Mouse (Mus musculus): ENCODE results near the gene Polr3a.

Polr3a gene

GRCm38 (mm10) chr14:24486773-24487227 lies at the start of gene Polr3a, which contains the start of gene Rps24:
Gene Polr3a, minus strand, starts transcription at chr14:24487058.
Gene Rps24, plus strand, starts transcription at chr14:24487125.
- DNase-seq (ENCODE audit: low spot score in 2 of 2), result peak; percentile 82 to 92

- DNase-seq (ENCODE audit: low spot score in 2 of 2), result no peak
These were observed 48.1 kb upstream of the Polr3a start for GRCm38 (mm10) chr14:24534865-24535545.

GRCm38 (mm10) chr14:24530228-24530627 lies 43.4 kb upstream of the Polr3a start:
- no peak for DNase-seq (ENCODE audit: low spot score in 2 of 2)

DNA sequence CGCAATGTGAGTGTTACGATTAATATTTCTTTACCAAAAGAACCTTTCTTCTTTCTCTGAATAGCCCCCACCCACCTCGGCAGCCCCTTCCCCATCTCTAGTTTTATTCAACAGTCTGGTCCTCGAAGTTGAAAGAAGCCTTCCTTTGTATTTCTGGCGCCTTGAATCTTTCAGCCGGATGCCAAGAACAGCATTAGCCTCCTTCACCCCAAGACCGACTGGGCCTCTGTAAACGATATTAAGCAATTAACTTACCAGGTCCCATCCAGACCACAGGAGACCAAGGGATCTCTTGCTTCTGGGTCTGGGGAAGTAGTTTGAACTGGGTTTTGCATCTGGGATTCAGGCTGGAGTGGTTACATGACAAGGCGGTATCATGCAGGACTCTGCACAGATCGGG lies 39.6 kb upstream of the Polr3a start:
- DNase-seq (ENCODE audit: low spot score in 2 of 2), result no peak

- no peak for DNase-seq (ENCODE audit: low spot score in 2 of 2)
These were observed 39.0 kb upstream of the Polr3a start for GRCm38 (mm10) chr14:24525677-24526415.

DNA sequence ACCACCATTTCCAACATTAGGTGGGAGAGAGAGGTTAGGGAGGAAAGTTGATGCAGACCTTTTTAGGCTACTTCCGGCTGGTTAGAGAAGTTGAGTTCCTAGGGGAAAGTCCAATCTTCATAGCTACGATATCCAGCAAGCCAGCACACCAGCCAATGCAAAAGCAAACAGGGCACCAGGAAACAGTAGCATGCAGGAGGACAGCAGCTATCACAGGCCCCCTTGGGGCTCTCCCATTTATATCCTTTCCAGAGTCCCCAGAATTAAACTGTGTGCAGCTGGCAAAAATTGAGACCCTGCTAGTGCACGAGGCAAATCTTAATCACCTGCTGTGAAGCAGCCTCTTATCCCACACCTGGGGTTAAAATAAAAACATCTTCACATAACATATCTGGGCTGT lies 38.3 kb upstream of the Polr3a start:
- DNase-seq (ENCODE audit: low spot score in 2 of 2), result no peak

DNA sequence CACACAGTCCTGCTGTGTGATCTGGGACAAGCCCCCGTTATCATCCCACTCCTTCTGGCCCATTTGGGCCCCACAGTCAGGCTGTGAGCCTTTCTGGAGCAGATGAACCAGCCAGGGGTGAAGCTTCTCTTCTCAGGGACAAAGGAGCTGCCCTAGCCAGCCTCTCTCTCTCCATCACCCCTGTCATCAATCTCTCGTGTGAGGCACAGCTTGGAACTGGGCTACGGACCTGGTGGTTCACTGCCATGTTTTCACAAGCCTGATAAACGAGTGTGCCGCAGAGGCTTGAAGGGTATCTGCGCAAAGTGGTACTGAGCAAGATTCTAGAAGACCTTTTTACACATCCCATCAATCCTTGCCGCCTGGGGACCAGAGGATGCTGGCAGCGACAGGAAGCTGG lies 34.7 kb upstream of the Polr3a start:
- DNase-seq (ENCODE audit: low spot score in 2 of 2), result no peak

DNA sequence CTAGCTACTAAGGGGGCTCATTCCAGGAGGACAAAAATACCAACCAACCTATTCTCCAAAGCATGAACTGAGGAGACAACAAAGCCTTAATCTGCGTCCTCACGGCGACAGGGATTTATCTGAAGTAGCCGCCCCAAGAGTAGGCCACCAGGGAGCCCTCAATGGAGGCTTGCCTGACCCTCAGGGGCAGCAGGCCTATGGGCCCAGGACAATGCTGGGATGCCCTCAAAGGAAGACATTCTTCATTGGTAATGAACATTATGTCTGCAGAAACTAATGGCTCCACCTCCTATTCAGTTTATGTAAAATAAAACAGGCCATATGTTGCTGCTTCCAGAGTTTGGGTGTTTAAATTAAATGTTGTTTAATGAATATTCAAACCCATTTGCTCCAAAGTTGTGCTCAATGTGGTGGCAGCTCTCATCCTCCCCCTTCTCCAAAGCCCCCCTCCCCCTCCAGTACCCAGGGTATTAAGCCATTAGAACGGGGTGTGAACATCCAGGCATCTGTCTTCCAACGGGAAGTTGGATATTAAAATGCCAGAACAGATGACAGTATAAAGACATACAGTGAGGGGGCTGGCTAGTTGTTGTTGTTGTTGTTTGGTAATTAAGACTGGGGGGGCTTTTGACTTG lies 25.8 kb upstream of the Polr3a start:
- DNase-seq (ENCODE audit: low spot score in 2 of 2), result no peak

GRCm38 (mm10) chr14:24510679-24511078 lies 23.8 kb upstream of the Polr3a start:
- no peak for DNase-seq (ENCODE audit: low spot score in 2 of 2)

DNA sequence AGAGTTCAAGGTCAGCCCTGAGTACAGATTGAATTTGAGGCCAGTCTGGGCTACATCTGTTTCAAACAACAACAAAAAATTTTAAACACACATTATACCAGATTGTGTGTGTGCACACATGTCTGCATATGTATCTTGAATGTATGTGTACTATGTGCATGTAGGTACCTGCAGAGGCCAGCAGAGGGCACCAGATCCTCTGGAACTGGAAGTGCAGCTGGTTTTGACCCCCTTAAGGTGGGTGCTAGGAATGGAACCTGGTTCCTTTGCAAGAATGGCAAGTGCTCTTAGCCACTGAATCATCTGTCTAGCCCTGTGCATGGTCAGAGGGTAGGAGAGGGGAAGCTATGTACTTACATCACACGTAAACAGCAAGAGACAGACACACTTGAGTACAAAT lies 23.4 kb upstream of the Polr3a start:
- no peak for DNase-seq (ENCODE audit: low spot score in 2 of 2)

DNA sequence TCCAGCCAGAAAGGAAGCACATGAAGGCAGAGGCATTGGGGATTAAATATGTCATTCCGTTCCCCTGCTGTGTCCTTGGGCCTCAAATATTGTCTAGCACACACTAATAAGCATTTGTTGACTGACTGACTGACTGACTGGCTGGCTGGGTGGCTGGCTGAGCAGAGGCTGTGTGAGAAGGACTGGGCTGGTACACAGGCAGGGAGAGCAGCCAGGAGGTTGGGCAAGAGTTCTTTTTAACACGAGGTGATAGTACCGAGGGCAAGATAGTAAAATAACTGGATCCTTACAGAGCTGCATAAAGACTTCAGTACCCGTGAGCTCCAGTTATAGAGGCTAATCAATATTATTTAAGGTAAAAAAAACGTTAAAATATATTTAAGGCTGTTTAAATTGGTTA lies 22.7 kb upstream of the Polr3a start:
- DNase-seq (ENCODE audit: low spot score in 2 of 2), result no peak

- DNase-seq (ENCODE audit: low spot score in 2 of 2), result no peak
These were observed 21.4 kb upstream of the Polr3a start for GRCm38 (mm10) chr14:24508070-24508773.

DNA sequence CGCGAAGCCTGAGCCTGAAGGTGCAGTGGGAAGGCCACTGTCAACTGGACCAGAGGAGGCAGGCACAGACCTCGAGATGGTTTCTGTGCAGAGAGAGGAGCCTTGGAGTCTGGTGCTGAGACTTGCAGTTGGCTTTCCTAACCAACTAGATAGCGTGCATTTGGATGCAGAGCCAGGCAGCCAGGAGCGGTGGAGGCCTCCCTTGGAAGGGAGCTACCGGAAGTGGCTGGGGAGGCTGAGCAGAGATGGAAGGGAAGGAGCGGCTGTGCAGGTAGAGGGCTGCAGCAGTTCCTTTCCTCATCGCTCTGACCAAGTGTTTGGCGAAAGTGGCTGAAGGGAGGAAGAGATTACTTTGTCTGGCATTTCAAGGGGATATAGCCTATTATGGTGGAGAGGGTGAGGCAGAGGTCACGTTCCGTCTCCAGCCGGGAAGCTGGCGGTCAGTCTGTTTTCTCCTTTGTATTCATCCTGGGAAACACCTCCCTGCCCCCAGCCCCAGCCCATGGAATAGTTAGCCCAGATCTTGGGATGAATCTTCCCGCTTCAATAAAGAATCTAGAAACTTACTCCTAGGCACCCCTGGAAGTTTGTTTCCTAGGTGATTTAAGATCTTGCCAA lies 20.7 kb upstream of the Polr3a start:
- DNase-seq (ENCODE audit: low spot score in 2 of 2), result no peak

DNA sequence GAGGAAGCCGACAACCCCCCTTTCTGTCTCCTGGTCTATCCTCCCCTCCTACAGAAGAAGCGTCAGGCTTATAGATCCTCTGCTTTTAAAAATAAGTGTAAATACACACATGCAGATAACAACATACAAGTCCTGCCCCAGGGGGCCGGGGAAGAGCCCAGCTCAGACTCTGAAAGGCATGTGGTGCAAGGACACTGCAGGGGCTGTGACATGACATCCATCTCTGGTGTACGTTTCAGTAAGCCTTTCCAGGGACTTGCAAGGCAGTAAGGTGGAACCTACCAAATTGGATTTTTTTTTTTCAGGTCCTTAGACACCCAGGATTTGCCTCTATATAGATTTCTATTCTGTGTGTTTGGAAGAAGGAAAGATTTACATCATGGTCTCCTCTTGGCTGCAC lies 14.4 kb upstream of the Polr3a start:
- DNase-seq (ENCODE audit: low spot score in 2 of 2), result no peak

DNA sequence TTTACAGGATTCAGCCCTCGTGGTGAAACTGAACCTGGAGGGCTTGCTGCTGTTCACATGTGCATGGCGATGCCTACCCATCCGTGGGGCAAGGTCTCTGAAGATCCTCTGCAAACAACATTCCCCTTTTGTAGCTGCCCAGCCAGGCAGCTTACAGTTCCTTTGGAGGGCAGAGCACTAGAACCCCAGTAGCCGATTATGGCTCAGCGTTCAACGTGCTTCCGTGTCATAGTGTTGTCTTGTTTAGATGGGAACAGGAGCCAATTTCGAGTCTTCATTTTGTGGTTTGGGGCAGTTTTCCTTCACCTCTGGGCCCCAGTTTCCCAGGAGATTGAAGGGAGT lies 14.0 kb upstream of the Polr3a start:
- no peak for DNase-seq (ENCODE audit: low spot score in 2 of 2)

DNA sequence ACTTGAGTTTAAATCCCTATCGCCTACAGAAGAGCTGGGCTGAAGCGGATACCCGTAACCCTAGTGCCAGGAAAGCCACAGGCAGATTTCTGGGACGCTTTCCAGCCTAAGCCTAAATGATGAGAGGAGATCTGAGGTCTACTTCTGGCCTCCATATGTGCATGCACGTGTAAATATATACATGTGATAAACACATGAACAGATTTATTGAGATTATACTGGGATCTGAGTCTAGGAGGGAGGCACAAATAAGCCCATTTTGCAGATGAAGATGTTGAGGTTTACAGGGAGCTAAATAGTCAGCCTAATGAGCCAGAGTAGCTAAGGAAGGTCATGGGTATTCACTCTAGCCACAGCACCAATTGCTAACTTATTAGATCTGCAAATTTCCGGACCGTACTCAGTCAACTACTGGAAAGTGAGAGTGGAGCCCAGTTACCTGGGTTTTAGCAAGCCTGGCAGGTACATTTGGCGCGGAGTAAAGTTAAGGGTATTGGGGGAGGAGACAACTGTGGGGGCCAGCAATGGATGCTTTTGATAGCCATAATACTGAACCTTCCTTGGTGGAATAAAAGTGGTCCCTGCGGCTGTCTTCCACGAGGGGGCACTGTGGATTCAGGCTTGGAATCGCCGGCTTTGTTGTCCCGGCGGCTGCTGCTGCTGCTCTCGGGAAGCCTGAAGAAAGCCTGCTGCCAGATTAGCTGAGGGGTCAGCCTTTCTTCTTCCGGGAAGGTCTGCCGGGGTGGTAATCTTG lies 13.4 kb upstream of the Polr3a start:
- peak; percentile 42 to 85 for DNase-seq (ENCODE audit: low spot score in 2 of 2)

DNA sequence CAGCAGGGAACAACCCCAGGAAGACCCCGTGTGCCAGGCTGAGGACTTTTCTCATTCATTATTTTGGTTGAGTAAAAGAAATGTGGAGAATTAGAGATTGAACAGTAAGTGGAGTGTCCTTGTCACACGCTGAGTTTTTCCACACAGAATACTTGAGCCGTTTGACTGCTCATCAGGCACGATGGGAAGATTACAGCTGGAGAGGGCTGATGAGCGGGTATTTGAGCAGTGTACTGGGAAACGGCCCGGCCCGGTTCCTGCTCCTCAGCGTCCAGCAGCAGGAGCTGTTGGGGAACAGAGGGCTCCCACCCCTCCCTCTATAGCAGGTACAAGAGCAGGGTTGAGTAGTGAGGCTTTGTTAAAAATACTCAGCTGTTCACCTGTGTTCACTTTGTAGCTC lies 12.6 kb upstream of the Polr3a start:
- DNase-seq (ENCODE audit: low spot score in 2 of 2), result no peak

DNA sequence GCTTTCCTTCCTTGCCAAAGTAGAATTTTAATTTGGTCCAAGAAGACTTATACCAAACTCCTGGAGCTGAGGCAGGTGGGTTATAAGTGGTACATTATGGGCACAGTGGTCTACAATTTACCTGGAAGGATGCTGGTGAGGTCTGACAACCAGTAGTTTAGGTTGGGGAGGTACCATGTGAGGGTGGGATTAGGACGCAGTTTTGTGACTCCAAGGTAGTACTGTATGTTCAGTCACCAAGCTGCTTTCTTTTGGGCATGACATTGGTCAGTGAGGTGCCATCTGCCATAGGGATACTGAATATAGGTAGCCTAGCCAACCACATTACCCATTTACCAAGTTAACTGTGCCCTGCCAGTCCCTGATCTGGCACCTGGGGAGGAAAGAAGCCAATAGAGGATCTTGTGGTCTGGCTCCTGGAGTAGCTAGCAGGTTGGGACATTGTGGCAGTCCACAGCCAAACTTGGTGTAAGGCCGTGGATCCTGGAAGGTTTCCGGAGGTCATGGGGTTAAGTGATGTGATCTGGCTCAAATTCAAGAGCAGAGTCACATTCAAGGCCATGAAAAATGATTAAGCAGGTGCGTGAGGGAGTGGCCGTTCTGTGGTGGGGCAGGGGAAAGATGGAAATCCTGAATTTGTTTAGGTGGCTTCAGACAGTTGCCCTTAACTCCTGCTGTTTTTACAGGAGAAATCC lies 11.8 kb upstream of the Polr3a start:
- DNase-seq (ENCODE audit: low spot score in 2 of 2), result no peak

DNA sequence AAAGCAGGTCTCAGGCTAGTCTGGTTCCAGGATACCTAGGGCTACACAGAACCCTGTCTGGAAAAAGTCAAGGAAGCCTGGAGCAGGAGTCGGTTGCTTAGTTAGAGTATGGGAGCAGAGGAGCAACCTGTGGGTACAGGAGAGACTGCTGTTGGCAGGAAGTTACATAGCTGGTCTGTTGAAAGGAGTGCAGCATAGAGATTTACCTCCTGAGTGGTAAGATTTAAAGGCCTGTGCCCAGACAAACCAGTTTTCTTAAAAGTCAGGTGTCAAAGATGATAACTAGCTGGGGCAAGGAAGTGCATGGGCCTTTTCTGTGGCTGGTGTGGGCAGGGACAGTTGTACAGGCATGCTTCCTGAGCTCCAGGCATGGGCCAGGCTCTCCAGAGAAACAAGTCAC lies 10.6 kb upstream of the Polr3a start:
- no peak for DNase-seq (ENCODE audit: low spot score in 2 of 2)

GRCm38 (mm10) chr14:24496507-24496906 lies 9.6 kb upstream of the Polr3a start:
- no peak for DNase-seq (ENCODE audit: low spot score in 2 of 2)

- DNase-seq (ENCODE audit: low spot score in 2 of 2), result no peak
These were observed 6.4 kb upstream of the Polr3a start for GRCm38 (mm10) chr14:24493256-24493655.
